Mouse (Mus musculus): ENCODE measurements around the gene Spats2.

Gene Spats2

GRCm38 (mm10) chr15:99097840-99098492 lies 27.8 kb upstream of the Spats2 start:
- in situ Hi-C loops (cut with MboI; ENCODE audit: low sequenced_read_pairs) = no loop called here

- in situ Hi-C loops (cut with MboI; ENCODE audit: low sequenced_read_pairs) = no loop called here
These were observed 27.2 kb upstream of the Spats2 start for GRCm38 (mm10) chr15:99098493-99098861.

DNA sequence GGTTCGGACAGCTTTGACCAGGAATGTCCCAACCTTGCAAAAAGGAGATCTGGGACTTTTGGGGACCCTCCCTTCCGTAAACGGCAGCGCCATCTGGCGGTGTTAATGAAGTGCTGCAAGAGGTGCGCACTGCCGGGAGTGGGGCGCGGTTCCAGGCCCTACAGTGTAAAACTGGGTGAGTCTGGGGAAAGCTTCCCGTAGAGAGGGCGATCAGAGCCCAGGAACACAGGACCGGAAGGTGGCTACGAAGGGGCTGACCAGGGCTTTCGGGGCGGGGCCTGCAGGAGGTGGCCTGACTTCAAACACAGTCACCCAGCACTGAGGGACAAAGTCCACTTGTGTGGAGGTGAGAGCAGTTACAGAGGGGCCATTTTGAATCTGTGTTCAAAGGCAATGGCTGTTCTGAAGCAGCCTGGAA lies 26.6 kb upstream of the Spats2 start:
- in situ Hi-C loops (cut with MboI; ENCODE audit: low sequenced_read_pairs) = no loop called here

- in situ Hi-C loops (cut with MboI; ENCODE audit: low sequenced_read_pairs) = no loop called here
These were observed 25.7 kb upstream of the Spats2 start for GRCm38 (mm10) chr15:99099984-99100383.

- in situ Hi-C loops (cut with MboI; ENCODE audit: low sequenced_read_pairs) = no loop called here
These were observed 20.5 kb upstream of the Spats2 start for GRCm38 (mm10) chr15:99105238-99105637.

DNA sequence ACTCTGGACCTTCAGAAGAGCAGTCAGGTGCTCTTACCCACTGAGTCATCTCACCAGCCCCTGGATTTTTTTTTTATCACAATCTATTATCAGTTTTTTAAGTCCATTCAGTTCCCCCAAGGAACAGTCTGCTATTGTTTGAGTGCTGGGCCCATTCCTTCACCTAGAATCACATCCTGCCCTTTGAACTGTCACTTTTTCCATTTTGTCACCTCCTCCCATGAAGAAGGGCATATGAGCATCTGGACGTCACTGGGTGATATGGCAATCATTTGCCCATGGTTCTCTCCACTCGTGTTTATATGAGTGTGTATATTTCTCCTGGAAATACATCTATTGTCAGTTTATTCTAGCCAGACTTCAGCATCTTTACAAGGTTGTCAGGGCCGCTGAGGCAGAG lies 17.9 kb upstream of the Spats2 start:
- in situ Hi-C loops (cut with MboI; ENCODE audit: low sequenced_read_pairs) = no loop called here

GRCm38 (mm10) chr15:99111139-99111538 lies 14.6 kb upstream of the Spats2 start:
- in situ Hi-C loops (cut with MboI; ENCODE audit: low sequenced_read_pairs) = no loop called here

GRCm38 (mm10) chr15:99111809-99112208 lies 13.9 kb upstream of the Spats2 start:
- in situ Hi-C loops (cut with MboI; ENCODE audit: low sequenced_read_pairs) = no loop called here

GRCm38 (mm10) chr15:99112843-99113395 lies 12.8 kb upstream of the Spats2 start:
- in situ Hi-C loops (cut with MboI; ENCODE audit: low sequenced_read_pairs) = no loop called here

DNA sequence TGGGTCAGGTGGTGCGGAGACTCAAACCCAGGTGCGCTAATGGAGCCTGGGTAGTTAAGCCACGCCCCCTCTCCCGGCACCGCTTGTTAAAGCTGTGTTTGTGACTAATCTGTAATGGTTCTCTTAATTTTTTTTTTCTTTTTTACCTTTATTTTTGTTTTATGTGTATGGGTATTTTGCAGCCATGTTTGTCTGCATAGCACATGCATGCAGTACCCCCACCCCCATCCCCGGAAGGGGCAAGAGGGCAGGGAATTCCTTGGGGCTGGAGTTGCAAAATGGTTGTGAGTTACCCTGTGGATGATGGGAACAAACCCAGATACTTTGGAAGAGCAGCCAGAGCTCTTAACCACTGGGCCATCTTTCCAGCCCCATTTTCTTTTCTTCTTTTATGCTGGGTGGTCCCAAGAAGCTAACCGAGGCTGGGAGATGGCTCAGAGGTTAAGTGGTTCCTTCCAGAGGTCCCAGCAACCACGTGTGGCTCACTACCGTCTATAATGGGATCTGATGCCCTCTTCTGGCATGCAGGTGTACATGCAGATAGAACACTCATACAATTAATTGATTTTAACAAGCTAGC lies 12.2 kb upstream of the Spats2 start:
- in situ Hi-C loops (cut with MboI; ENCODE audit: low sequenced_read_pairs) = no loop called here

- in situ Hi-C loops (cut with MboI; ENCODE audit: low sequenced_read_pairs) = no loop called here
These were observed 11.2 kb upstream of the Spats2 start for GRCm38 (mm10) chr15:99114312-99115064.

- in situ Hi-C loops (cut with MboI; ENCODE audit: low sequenced_read_pairs) = no loop called here
These were observed 10.7 kb upstream of the Spats2 start for GRCm38 (mm10) chr15:99115065-99115423.

- in situ Hi-C loops (cut with MboI; ENCODE audit: low sequenced_read_pairs) = no loop called here
These were observed 9.2 kb upstream of the Spats2 start for GRCm38 (mm10) chr15:99116539-99116938.

DNA sequence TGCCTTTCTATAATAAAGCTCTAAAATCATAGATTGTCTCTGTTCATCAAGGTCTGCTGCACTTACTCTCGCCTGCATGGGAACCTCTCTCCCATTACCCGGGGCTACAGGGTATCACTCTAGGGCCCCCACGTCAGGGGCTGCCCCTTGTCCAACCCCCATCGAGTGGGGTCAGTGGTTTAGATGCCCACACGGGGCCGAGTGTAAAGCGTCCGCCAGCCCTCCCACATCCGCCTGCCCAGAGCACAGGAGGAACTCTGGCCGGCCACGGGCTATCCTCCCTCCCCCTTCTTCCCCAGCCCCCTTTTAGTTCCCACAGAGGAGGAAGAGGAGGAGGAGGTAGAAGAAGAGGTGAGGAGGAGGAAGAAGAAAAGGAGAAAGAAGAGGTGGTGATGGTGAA lies 4.9 kb upstream of the Spats2 start:
- in situ Hi-C loops (cut with MboI; ENCODE audit: low sequenced_read_pairs) = no loop called here

GRCm38 (mm10) chr15:99122642-99123041 lies 3.1 kb upstream of the Spats2 start:
- in situ Hi-C loops (cut with MboI; ENCODE audit: low sequenced_read_pairs) = no loop called here

GRCm38 (mm10) chr15:99126081-99126815 lies 532 bp downstream of the Spats2 start:
- in situ Hi-C loops (cut with MboI; ENCODE audit: low sequenced_read_pairs) = no loop called here

GRCm38 (mm10) chr15:99126816-99127365 lies 1.2 kb downstream of the Spats2 start:
- in situ Hi-C loops (cut with MboI; ENCODE audit: low sequenced_read_pairs) = no loop called here

DNA sequence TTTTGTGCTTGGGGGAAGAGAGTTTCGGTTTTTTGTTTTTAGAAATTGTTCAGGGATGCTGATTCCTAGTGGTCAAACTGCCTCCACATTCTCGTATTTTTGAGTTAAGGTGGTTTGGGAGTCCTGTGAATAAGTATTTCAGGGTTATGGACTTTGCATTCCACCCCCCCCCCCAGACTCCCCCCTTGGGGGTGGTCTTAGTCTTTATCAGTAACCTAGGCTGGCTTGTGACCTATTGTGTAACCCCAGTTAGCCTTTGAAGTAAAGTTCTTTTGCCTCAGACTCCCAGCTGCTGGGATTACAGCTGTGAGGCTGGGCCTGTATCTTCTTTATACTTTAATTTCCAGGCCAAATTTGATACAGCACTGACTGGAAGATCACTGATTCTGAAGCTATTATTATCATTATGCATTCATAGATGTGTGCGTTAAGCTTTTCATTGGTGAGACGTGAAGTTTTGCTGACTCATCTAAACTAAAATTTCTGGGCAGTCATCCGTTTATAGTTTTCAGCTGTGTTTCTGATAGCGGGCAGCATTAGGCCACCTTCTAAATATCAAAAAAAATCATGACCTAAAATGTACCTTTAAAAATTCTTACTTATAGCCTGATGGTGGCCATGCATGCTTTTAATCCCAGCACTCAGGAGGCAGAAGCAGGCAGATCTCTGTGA lies 2.3 kb downstream of the Spats2 start:
- in situ Hi-C loops (cut with MboI; ENCODE audit: low sequenced_read_pairs) = no loop called here

- in situ Hi-C loops (cut with MboI; ENCODE audit: low sequenced_read_pairs) = no loop called here
These were observed 3.7 kb downstream of the Spats2 start for GRCm38 (mm10) chr15:99129441-99129840.
